Mouse (Mus musculus) embryonic facial prominence, embryonic 10.5 days (tissue): ENCODE results near the gene Mbnl2. TPM values are rescaled to one million over a fixed set of nuclear protein-coding genes. Genes with fewer than 3 reads are reported as not detected.

ENCODE experiments used
- DNase-seq: peaks from one replicate; pipeline ENCODE4 v3.0.0-alpha.2; 2017; ENCODE audit warnings: low spot score
- H3K27ac ChIP-seq: fragments of 300-500 bp; sonication (generic); replicated peaks from 2 replicates; pipeline ENCODE4 v1.5.1; 2016; ENCODE audit warnings: mild to moderate bottlenecking
- H3K27me3 ChIP-seq: fragments of 300-500 bp; sonication (generic); replicated peaks from 2 replicates; pipeline ENCODE4 v1.6.1; 2016; ENCODE audit warnings: low read depth, mild to moderate bottlenecking; ENCODE audit not compliant: poor library complexity, severe bottlenecking
- H3K36me3 ChIP-seq: fragments of 300-500 bp; sonication (generic); replicated peaks from 2 replicates; pipeline ENCODE4 v1.6.1; 2016; ENCODE audit warnings: mild to moderate bottlenecking, moderate library complexity
- H3K4me1 ChIP-seq: fragments of 300-500 bp; sonication (generic); 2 replicates; pipeline ENCODE4 v1.6.1; 2016
- H3K4me3 ChIP-seq: fragments of 300-500 bp; sonication (generic); 2 replicates; pipeline ENCODE4 v1.5.1; 2016; ENCODE audit warnings: mild to moderate bottlenecking, moderate library complexity
- H3K9me3 ChIP-seq: fragments of 300-500 bp; sonication (generic); 2 replicates; pipeline ENCODE4 v1.6.1; 2016; ENCODE audit warnings: mild to moderate bottlenecking
- WGBS: fragments of 180-500 bp; shearing (Covaris S2); methylation state at CpG from one replicate; pipeline ENCODE4 v1.1.7; 2016; 5-methylcytosine and 5-hydroxymethylcytosine counted together
- polyA plus RNA-seq: library from polyadenylated mRNA; unstranded; fragments of >200 nt; fragmentation: Nextera tagmentation; extraction: Ambion mirVana; gene quantifications from 2 replicates; pipeline ENCODE4 v1.2.1, GENCODE M21; 2016

Gene Mbnl2
- polyA plus RNA-seq, 1 experiment from 2014 or later, result 54.1 TPM

DNA sequence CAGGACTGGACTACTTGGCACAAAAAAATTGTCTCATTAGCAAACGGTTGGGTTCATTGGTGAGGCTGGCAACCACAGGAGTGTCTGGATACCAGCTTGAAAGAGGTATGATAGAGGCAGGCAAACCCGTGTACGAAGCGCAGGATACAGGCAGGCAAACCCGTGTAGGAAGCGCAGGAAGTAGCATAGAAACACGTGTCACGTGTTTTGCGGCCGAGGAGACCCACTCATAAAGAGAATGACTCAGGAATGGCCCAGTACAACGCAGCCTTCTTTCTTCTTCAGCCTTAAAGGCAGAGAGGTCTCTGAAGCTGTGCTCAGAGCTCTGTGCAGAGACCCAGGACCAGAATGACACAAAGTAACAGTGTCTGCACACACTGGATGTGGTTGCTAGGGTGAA, 13.9 kb upstream of the Mbnl2 start:
- no peaks in the 10 kb centered on the region for H3K27me3 ChIP-seq
- no peaks in the 10 kb centered on the region for H3K4me1 ChIP-seq
- no peaks in the 10 kb centered on the region for H3K9me3 ChIP-seq
- H3K4me3 ChIP-seq, result no peak overlapping the region
- no peaks in the 10 kb centered on the region for H3K36me3 ChIP-seq
- H3K27ac ChIP-seq, result no peak overlapping the region
- 92% methylated on average over 11 of the region's 11 CpGs for WGBS
- no peak for DNase-seq

DNA sequence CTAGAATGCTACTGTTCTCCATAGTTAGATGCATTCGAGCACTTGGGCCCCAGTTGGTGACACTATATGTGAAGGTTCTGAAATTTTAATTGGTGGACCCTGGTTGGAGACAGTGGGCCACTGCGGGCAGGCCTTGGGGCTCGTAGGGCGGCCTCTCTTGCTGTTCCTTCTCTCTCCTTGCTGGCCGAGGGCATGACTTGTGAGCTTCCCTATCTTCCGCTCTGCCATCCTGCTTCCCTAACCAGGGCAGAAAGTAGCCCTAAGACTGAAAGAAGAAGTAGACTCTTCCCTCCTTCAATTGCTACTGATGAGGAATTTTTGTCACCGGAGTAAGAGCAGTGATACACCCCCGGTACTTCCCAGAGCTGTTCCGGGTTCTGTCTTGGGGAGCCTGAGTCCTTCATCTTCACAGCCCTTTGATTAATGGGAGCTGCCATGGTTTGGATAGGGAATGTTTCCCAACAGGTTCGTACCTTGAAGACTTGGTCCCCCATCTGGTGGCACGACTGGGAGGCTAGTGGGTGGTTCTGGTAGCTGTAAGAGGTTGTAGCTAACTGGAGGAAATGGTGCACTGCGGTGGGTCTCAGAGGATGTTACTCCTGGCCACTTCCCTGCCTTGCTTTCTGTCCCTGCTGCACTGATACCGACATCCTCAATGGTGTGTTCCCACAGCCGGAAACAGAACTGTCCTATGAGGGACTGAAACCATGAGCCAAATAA, 12.6 kb upstream of the Mbnl2 start:
- no peak overlapping the region for H3K27ac ChIP-seq
- no peak overlapping the region for H3K4me3 ChIP-seq
- H3K36me3 ChIP-seq, result no peaks in the 10 kb centered on the region
- whole genome bisulfite sequencing, result 91% methylated on average over 14 of the region's 14 CpGs
- H3K27me3 ChIP-seq, result no peaks in the 10 kb centered on the region
- no peaks in the 10 kb centered on the region for H3K4me1 ChIP-seq
- DNase-seq, result no peak
- no peaks in the 10 kb centered on the region for H3K9me3 ChIP-seq

DNA sequence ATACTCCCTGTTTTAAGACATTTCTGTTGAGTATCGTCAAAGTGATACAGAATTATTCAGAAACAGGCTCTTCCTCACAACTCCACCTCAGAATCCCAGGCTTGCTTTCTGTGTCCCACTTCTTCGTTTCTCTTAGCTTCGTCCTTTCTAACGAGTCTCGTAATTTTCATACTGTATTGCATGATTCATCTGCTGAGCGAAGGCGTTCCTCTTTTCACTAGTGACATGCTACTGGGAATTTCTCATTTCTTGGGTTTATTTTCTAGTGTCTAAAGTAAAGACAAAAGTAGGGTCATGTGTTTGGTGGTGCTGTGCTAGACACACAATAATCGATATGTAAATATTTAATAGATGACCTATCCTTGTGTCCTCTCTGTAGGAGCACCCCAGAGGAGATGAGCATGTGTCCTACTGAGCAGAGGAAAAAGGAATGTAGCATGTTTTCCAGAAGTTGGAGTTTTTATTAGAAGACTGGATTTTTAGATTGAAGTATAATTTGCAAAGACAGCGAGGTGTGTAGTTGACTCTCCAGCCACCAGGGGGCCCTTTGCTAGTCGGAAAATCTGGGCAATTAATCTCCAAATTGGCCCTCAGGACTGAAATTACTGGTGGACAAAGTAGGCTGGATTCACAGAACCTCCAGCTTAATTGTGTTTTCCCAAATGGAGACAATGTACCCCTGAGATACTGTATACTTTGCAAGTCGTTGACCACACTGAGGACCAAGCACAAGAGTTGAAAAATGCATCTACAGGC, 11.9 kb upstream of the Mbnl2 start:
- Histone ChIP-seq H3K4me1 (no peaks in the 10 kb centered on the region), H3K4me3 (no peak overlapping the region), H3K27ac (no peak overlapping the region), H3K9me3 (no peaks in the 10 kb centered on the region), H3K27me3 (no peaks in the 10 kb centered on the region), H3K36me3 (no peaks in the 10 kb centered on the region)
- WGBS, result 81% methylated on average over 11 of the region's 11 CpGs
- peak; percentile 45 for DNase-seq

DNA sequence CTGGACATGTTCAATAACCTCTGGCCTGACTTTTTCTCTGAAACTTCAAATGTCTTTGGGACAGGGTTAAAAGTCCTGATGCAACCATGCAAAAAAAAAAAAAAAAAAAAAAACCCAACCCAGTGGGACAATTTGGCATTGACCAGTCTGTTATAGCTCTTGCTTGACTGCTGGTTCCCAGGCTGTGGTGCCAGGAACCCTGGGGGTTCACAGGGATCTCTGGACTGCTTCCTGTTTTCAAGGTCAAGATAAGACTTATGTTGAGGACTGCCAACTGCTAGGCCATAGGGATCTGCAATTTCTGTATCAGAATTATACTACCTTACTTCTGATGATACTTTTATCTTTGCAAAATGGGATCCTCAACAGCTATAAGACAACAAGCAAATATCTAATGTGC, 9.6 kb upstream of the Mbnl2 start:
- Histone ChIP-seq H3K27me3 (no peaks in the 10 kb centered on the region), H3K4me3 (no peak overlapping the region), H3K36me3 (no peaks in the 10 kb centered on the region), H3K27ac (no peak overlapping the region), H3K4me1 (no peaks in the 10 kb centered on the region), H3K9me3 (no peaks in the 10 kb centered on the region)
- DNase-seq, result no peak

DNA sequence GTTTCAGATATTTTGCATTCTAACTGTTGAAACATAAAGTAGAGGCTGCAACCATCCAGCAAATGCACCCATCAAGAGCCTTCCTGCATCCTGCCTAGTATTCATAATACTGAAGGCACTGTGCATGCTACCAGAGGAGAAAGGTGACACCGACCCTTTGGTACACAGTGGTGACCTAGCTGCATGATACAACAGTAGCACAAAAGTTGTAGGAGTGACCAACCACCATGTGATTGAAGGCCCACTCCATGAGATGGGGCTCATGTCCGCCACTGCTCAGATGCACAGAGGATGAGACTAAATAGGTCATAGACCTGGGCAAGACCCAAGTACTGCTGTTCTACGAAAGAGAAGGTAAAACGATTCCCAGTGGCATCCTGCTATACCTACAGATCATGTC, 8.3 kb upstream of the Mbnl2 start:
- DNase-seq, result no peak
- H3K27me3 ChIP-seq, result no peaks in the 10 kb centered on the region
- no peaks in the 10 kb centered on the region for H3K4me1 ChIP-seq
- H3K9me3 ChIP-seq, result no peaks in the 10 kb centered on the region
- 91% methylated on average over 4 of the region's 4 CpGs for WGBS
- no peak overlapping the region for H3K27ac ChIP-seq
- H3K36me3 ChIP-seq, result no peaks in the 10 kb centered on the region
- H3K4me3 ChIP-seq, result no peak overlapping the region

DNA sequence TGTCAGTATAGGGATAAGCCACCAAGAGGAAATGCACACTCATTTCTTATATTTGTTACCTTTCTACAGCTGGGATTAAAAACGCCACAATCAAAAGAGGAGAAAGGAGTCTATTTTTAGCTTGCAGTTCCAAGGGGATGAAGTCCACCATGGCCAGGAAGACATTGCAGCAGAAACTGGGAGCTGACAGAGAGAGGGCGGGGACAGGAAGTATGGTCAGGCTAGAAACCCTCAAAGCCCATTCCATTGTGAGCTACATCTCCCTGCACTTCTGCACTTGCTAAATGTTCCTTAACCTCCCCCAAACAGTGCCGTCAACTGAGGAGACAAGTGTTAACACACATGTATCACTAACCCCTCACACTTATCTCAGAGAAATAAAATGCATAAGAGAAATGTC, 5.4 kb upstream of the Mbnl2 start:
- no peaks in the 10 kb centered on the region for H3K9me3 ChIP-seq
- peaks cover 24% of the 10 kb centered on the region for H3K4me1 ChIP-seq
- no peak overlapping the region for H3K27ac ChIP-seq
- no peak for DNase-seq
- H3K4me3 ChIP-seq, result no peak overlapping the region
- H3K27me3 ChIP-seq, result no peaks in the 10 kb centered on the region
- 82% methylated on average over 3 of the region's 3 CpGs for WGBS
- H3K36me3 ChIP-seq, result no peaks in the 10 kb centered on the region

DNA sequence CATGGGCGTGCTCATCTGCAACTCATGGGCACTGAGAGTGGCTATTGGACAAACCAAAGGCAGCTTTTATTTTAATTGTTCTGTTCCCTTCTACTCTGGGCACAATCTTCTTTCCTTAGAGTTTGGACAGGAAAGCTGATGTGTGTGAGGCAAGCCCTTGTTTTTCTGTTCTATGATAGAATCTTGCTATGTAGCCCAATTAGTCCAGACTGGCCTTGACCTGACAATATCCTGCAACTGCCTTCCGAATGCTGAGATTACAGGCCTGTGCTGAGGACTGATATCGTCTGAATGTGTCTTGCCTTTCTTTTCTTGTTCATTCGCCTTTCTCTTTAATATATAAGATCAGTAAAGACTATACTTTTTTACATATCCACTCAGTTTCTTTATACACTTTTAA, 4.8 kb upstream of the Mbnl2 start:
- no peaks in the 10 kb centered on the region for H3K36me3 ChIP-seq
- no peak for DNase-seq

DNA sequence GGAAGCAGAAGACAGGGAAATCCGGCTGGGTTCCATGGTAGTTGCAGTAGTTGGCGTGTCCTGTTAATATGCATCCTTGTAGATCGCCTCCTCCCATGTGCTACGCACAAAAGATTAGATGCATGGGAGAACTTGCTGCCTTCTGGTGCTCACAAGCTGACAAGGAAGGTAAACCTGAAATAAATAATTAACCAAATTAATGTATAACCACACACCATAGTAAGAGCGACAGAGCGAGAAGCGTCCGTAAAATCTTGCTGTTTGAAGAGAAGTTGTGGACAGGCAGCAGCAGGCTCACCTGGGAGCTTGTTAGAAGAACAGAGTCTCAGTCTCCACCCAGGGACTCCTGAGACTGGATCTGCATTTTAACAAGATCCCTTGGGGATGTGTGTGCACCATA, 4.4 kb upstream of the Mbnl2 start:
- Histone ChIP-seq H3K27ac (no peak overlapping the region), H3K27me3 (no peaks in the 10 kb centered on the region), H3K9me3 (no peaks in the 10 kb centered on the region), H3K4me1 (peaks cover 25% of the 10 kb centered on the region), H3K4me3 (no peak overlapping the region), H3K36me3 (no peaks in the 10 kb centered on the region)
- 87% methylated on average over 8 of the region's 8 CpGs for WGBS
- no peak for DNase-seq

More for the DNA sequence above, 4.8 kb upstream of the Mbnl2 start:
- no peak overlapping the region for H3K27ac ChIP-seq
- peaks cover 25% of the 10 kb centered on the region for H3K4me1 ChIP-seq
- H3K4me3 ChIP-seq, result no peak overlapping the region
- no peaks in the 10 kb centered on the region for H3K27me3 ChIP-seq
- WGBS, result 87% methylated on average over 4 of the region's 4 CpGs
- H3K9me3 ChIP-seq, result no peaks in the 10 kb centered on the region

DNA sequence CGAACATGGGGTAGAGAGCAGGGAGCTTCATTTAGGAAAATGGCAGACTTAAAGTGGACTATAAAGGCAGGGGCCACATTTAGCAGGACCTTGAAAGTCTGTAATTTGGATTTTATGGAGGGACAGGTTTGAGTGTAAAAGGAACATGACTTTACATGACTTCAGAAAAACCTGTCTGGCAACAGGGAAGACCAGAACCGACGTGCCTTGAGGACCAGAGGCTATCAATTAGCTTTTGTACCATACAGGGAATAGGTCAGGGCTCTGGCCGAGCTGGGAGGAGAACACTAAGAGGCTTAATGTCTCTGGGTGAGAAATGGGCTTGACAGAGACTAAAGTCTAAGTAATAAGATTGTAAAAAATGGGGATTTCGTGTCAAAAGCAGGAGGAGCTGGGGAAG, 1.7 kb upstream of the Mbnl2 start:
- no peaks in the 10 kb centered on the region for H3K36me3 ChIP-seq
- H3K27me3 ChIP-seq, result no peaks in the 10 kb centered on the region
- H3K4me3 ChIP-seq, result no peak overlapping the region
- H3K4me1 ChIP-seq, result peaks cover 43% of the 10 kb centered on the region
- 44% methylated on average over 5 of the region's 5 CpGs for WGBS
- H3K9me3 ChIP-seq, result no peaks in the 10 kb centered on the region
- DNase-seq, result peak; percentile 11
- H3K27ac ChIP-seq, result no peak overlapping the region

DNA sequence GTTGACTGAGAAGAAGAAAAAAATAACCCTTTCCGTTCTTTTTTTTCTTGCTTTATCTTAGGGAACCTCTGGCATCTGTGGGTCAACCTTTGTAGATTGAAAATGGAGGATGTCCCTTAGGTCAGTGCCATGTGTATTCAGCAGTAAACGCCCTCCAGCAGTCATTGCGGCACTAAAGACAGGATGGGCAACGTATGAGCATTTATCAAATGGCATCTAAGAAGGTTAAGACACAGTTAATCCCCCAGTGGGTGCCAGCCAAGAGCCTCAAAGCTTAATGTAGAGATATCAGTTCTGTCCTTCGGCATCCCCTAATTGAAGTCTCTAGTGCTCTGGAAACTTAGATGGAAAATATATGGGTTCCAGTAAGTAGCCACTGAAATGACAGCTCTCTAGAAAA, 723 bp upstream of the Mbnl2 start:
- peak overlapping the region; percentile 74 for H3K4me3 ChIP-seq
- WGBS, result 32% methylated on average over 5 of the region's 5 CpGs
- peak overlapping the region; percentile 90 for H3K27ac ChIP-seq
- no peaks in the 10 kb centered on the region for H3K9me3 ChIP-seq
- H3K36me3 ChIP-seq, result no peaks in the 10 kb centered on the region
- peaks cover 53% of the 10 kb centered on the region for H3K4me1 ChIP-seq
- no peak for DNase-seq
- H3K27me3 ChIP-seq, result no peaks in the 10 kb centered on the region

DNA sequence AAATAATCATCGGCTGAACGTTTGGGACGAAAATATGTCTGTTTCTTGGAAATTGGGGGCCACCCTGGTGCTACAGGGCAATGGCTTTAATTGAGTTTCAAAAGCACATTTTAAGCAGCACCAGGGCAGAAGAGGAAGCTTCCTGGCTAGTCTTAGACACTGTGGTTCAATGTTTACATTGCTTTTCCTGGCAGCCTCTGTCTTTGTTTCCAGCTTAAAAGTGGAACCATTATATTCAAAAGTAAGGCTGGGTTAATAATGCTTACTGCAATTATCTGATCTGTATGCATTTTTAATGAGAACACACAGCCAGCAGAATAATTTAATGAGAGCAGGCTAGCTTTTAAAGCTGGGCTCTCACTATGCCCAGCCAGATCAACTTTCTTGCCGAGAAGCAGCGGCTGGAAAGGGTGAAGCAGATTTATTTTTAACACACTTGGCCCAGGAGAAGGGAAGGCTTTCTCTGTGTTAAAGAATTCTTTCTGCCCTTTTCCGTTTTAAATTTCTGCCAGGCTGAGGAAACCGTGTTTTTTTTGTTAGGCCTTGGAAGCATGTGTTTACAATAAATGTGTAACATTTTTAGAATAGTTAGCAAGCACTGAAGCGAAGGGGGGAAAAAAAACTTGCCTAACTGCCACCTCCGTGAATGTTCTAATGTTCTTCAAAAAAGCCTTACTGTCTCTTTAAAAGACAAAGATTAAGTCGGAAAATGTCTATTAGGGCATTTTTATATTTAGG, 1.0 kb downstream of the Mbnl2 start:
- DNase-seq, result no peak
- peak overlapping the region; percentile 90 for H3K27ac ChIP-seq
- H3K4me1 ChIP-seq, result peaks cover 71% of the 10 kb centered on the region
- H3K4me3 ChIP-seq, result peak overlapping the region; percentile 74
- no peaks in the 10 kb centered on the region for H3K9me3 ChIP-seq
- H3K27me3 ChIP-seq, result no peaks in the 10 kb centered on the region
- 0 out of 2 replicates have a peak, but pooled peaks cover 4% of the 10 kb centered on the region for H3K36me3 ChIP-seq
- WGBS, result 11% methylated on average over 10 of the region's 10 CpGs

DNA sequence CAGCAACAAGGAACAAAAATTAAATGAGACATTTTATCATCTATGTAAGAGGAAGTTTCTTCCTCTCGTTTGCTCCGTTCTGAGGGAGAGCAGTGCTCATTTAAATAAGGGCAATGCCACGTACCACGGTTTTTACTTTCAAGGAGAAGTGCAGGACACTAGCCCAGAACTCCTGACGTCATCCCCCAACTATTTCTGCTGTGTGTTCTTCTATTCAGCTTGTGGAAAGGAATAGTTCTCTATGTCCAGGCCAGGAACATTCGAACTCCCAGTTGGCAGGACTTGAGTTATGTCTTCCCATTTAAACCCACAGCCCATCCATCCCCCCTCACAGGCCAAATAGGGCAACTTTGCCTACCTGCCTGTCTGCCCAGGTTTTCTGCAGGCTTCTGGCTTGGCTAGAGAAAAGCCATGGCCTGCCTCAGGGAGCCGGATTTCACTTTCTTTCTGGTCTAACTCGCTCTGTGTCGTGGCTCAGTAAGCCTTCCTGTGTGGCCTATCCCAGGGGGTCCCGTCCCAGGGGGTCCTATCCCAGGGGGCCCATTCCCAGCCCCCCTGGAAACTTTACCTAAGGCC, 1.7 kb downstream of the Mbnl2 start:
- H3K36me3 ChIP-seq, result 0 out of 2 replicates have a peak, but pooled peaks cover 4% of the 10 kb centered on the region
- peak; percentile 62 for DNase-seq
- WGBS, result 12% methylated on average over 10 of the region's 10 CpGs
- peak overlapping the region; percentile 74 for H3K4me3 ChIP-seq
- peak overlapping the region; percentile 90 for H3K27ac ChIP-seq
- H3K4me1 ChIP-seq, result peaks cover 72% of the 10 kb centered on the region
- no peaks in the 10 kb centered on the region for H3K27me3 ChIP-seq
- no peaks in the 10 kb centered on the region for H3K9me3 ChIP-seq
